Mouse (Mus musculus) megakaryocyte, embryonic 14.5 days (primary cell): ENCODE measurements at regions not wholly inside any gene's neighbourhood (a gene's known extent, or its start where the extent isn't known, plus 50 kb on each side); places are given as distances from the start of the nearest gene placed in this dataset.

Experiments used
- FLI1 ChIP-seq: IDR thresholded peaks from 2 replicates; pipeline ENCODE4 v1.6.1; 2012; ENCODE audit warnings: low read length, inconsistent platforms, mixed read lengths
- GATA1 ChIP-seq: IDR thresholded peaks from 3 replicates; pipeline ENCODE4 v1.6.1; 2012; ENCODE audit warnings: mixed read lengths, low read length, inconsistent platforms, borderline replicate concordance

DNA sequence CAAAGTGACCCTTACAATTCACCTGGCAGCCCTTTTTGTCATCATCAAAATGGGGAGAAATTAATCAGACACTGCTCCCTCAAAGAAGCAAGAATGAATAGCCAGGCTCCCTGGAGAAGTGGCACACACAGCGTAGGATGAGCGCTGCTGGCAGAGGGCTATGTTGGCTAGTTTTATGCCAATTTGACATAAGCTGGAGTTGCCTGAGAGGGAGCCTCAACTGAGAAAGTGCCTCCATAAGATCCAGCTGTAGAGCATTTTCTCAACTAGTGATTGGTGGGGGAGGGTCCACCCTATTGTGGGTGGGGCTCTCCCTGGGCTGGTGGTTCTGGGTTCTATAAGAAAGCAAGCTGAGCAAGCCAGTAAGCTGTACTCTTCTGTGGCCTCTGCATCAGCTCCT lies 179.3 kb upstream of the Egln3 start:
- no peak for TF ChIP-seq GATA1
- TF ChIP-seq FLI1: no peak
